Mouse (Mus musculus) heart, embryonic 16.5 days (tissue): ENCODE results near the gene Gm20605. TPM values are rescaled to one million over a fixed set of nuclear protein-coding genes. Genes with fewer than 3 reads are reported as not detected.

ENCODE experiments used
- ATAC-seq: fragments of 200-750 bp; cut with Nextera tagmentation; replicated peaks from 2 replicates; pipeline ENCODE4 v1.8.0; 2017; ENCODE audit warnings: moderate number of reproducible peaks; ENCODE audit not compliant: insufficient read depth, low FRiP score; ENCODE audit errors: extremely low read depth
- H3K27ac ChIP-seq: fragments of 300-500 bp; sonication (generic); 2 replicates; pipeline ENCODE4 v1.5.1; 2014; ENCODE audit warnings: mild to moderate bottlenecking, low read length, control low read depth, moderate library complexity
- H3K27me3 ChIP-seq: fragments of 300-500 bp; sonication (generic); 2 replicates; pipeline ENCODE4 v1.6.1; 2014; ENCODE audit warnings: low read length, mixed read lengths; ENCODE audit not compliant: control insufficient read depth, insufficient read depth
- H3K36me3 ChIP-seq: fragments of 300-500 bp; sonication (generic); 2 replicates; pipeline ENCODE4 v1.6.1; 2014; ENCODE audit not compliant: control insufficient read depth, insufficient read depth
- H3K4me1 ChIP-seq: fragments of 300-500 bp; sonication (generic); 2 replicates; pipeline ENCODE4 v1.6.1; 2014; ENCODE audit warnings: low read length, mixed read lengths; ENCODE audit not compliant: control insufficient read depth, insufficient read depth
- H3K4me2 ChIP-seq: fragments of 300-500 bp; sonication (generic); 2 replicates; pipeline ENCODE4 v1.6.1; 2014; ENCODE audit warnings: low read depth, mild to moderate bottlenecking, control low read depth, low read length
- H3K4me3 ChIP-seq: fragments of 300-500 bp; sonication (generic); 2 replicates; pipeline ENCODE4 v1.5.1; 2014; ENCODE audit warnings: mild to moderate bottlenecking, control low read depth, low read length
- H3K9ac ChIP-seq: fragments of 300-500 bp; sonication (generic); 2 replicates; pipeline ENCODE4 v1.6.1; 2014; ENCODE audit warnings: low read length, control low read depth
- H3K9me3 ChIP-seq: fragments of 300-500 bp; sonication (generic); replicated peaks from 2 replicates; pipeline ENCODE4 v1.6.1; 2016; ENCODE audit warnings: low read length; ENCODE audit not compliant: control insufficient read depth
- WGBS: fragments of 180-500 bp; shearing (Covaris S2); extraction: QIAGEN DNeasy Blood & Tissue Kit; methylation state at CpG from one replicate; pipeline ENCODE4 v1.1.7; 2014; 5-methylcytosine and 5-hydroxymethylcytosine counted together
- polyA plus RNA-seq: library from polyadenylated mRNA; unstranded; fragments of >200 nt; fragmentation: Nextera tagmentation; extraction: Ambion mirVana; gene quantifications from 2 replicates; pipeline ENCODE4 v1.2.1, GENCODE M21; 2015

Gm20605 gene
- polyA plus RNA-seq, 1 experiment from 2014 or later, result 12.5 TPM

GRCm38 (mm10) chr5:137685653-137686052 is 56.7 kb downstream of the Gm20605 start:
- H3K9ac ChIP-seq, result no peak overlapping the region
- H3K27me3 ChIP-seq, result no peaks in the 10 kb centered on the region
- H3K4me2 ChIP-seq, result no peak overlapping the region
- 92% methylated on average over 3 of the region's 3 CpGs for WGBS
- peaks cover 19% of the 10 kb centered on the region for H3K4me1 ChIP-seq
- no peak for ATAC-seq
- H3K4me3 ChIP-seq, result no peak overlapping the region
- no peaks in the 10 kb centered on the region for H3K9me3 ChIP-seq
- no peak overlapping the region for H3K27ac ChIP-seq
- no peaks in the 10 kb centered on the region for H3K36me3 ChIP-seq

GRCm38 (mm10) chr5:137686127-137686790 is 57.3 kb downstream of the Gm20605 start:
- no peak for ATAC-seq
- 69% methylated on average over 6 of the region's 6 CpGs for WGBS
- no peaks in the 10 kb centered on the region for H3K27me3 ChIP-seq
- no peak overlapping the region for H3K4me2 ChIP-seq
- H3K9ac ChIP-seq, result no peak overlapping the region
- peaks cover 20% of the 10 kb centered on the region for H3K4me1 ChIP-seq
- H3K36me3 ChIP-seq, result no peaks in the 10 kb centered on the region
- no peak overlapping the region for H3K4me3 ChIP-seq
- H3K27ac ChIP-seq, result no peak overlapping the region
- no peaks in the 10 kb centered on the region for H3K9me3 ChIP-seq

DNA sequence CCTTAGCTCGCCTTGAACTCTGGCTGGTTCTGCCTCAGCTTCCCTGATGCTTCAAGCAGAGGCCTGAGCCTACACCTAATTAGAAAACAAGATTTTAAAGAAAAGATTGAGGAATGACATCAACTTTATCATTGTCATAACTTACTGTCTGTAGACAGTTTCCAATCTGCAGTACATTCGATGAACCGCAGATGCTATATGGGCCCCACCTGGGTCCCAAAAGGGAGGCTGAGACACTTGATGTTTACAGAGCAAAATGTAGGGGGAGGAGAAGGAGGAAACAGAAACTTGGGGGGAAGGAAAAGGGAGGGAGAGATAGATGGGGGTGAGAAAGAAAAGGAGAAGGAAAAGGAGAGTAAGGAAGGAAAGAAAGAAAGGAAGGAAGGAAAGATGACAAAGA is 61.0 kb downstream of the Gm20605 start:
- H3K9ac ChIP-seq, result no peak overlapping the region
- no peak for ATAC-seq
- peaks cover 5% of the 10 kb centered on the region for H3K4me1 ChIP-seq
- no peaks in the 10 kb centered on the region for H3K36me3 ChIP-seq
- peak overlapping the region; percentile 13; the same call in 1 of the 2 replicates for H3K27ac ChIP-seq
- H3K4me2 ChIP-seq, result no peak overlapping the region
- no peak overlapping the region for H3K4me3 ChIP-seq
- WGBS, result 76% methylated on average over 3 of the region's 3 CpGs
- H3K27me3 ChIP-seq, result no peaks in the 10 kb centered on the region
- H3K9me3 ChIP-seq, result no peaks in the 10 kb centered on the region

GRCm38 (mm10) chr5:137690531-137690930 is 61.6 kb downstream of the Gm20605 start:
- Histone ChIP-seq H3K9me3 (no peaks in the 10 kb centered on the region), H3K9ac (no peak overlapping the region), H3K4me1 (peaks cover 5% of the 10 kb centered on the region), H3K36me3 (no peaks in the 10 kb centered on the region), H3K4me3 (no peak overlapping the region), H3K27ac (peak overlapping the region; percentile 13), H3K4me2 (0 out of 2 replicates have a peak overlapping the region, but pooled peaks have one; percentile 0), H3K27me3 (no peaks in the 10 kb centered on the region)
- ATAC-seq, result peak; percentile 43; the same call in 1 of the 2 replicates
- WGBS, result 25% methylated on average over 9 of the region's 9 CpGs

GRCm38 (mm10) chr5:137691881-137692280 is 62.9 kb downstream of the Gm20605 start:
- ATAC-seq, result no peak
- no peaks in the 10 kb centered on the region for H3K9me3 ChIP-seq
- 56% methylated on average over 1 of the region's 1 CpGs for WGBS

More at GRCm38 (mm10) chr5:137691881-137692280, 62.9 kb downstream of the Gm20605 start:
- no peak overlapping the region for H3K4me3 ChIP-seq
- no peaks in the 10 kb centered on the region for H3K27me3 ChIP-seq
- no peak overlapping the region for H3K9ac ChIP-seq
- H3K36me3 ChIP-seq, result no peaks in the 10 kb centered on the region
- no peak overlapping the region for H3K4me2 ChIP-seq
- no peak overlapping the region for H3K27ac ChIP-seq
- peaks cover 5% of the 10 kb centered on the region for H3K4me1 ChIP-seq

Other genes with a start within 250 kb of the Gm20605 start
- gene Zan, start 152.1 kb upstream of the Gm20605 start, polyA plus RNA-seq, result 0.02 and 0.09 TPM in 2 replicates
- 43.3 and 45.5 TPM in 2 replicates for gene Pop7, start 126.7 kb upstream of the Gm20605 start, polyA plus RNA-seq
- 8.9 and 9.7 TPM in 2 replicates for gene Gigyf1, start 110.6 kb upstream of the Gm20605 start, polyA plus RNA-seq
- gene Epo, start 95.9 kb upstream of the Gm20605 start, polyA plus RNA-seq, result not detected in 2 replicates
- 276 and 285 TPM in 2 replicates for gene Gnb2, start 95.7 kb upstream of the Gm20605 start, polyA plus RNA-seq
- gene Actl6b, start 75.7 kb upstream of the Gm20605 start, polyA plus RNA-seq, result 0.33 and 0.36 TPM in 2 replicates
- 0.26 and 0.54 TPM in 2 replicates for gene Tfr2, start 59.3 kb upstream of the Gm20605 start, polyA plus RNA-seq
- gene Mospd3, start 28.1 kb upstream of the Gm20605 start, polyA plus RNA-seq, result 21.8 and 25.0 TPM in 2 replicates
- 121 and 129 TPM in 2 replicates for gene Pcolce, start 15.4 kb upstream of the Gm20605 start, polyA plus RNA-seq
- gene Fbxo24, start 173 bp upstream of the Gm20605 start, polyA plus RNA-seq, result 0.12 and 0.39 TPM in 2 replicates
- gene Lrch4, start 54 bp upstream of the Gm20605 start, polyA plus RNA-seq, result 24.8 and 31.1 TPM in 2 replicates
- 6.2 and 6.3 TPM in 2 replicates for gene Sap25, start 12.2 kb downstream of the Gm20605 start, polyA plus RNA-seq
- gene Irs3, start 16.5 kb downstream of the Gm20605 start, polyA plus RNA-seq, result 0.20 and 0.21 TPM in 2 replicates
- gene Agfg2, start 55.6 kb downstream of the Gm20605 start, polyA plus RNA-seq, result 19.4 and 21.0 TPM in 2 replicates
- gene Nyap1, start 112.4 kb downstream of the Gm20605 start, polyA plus RNA-seq, result 1.6 and 1.9 TPM in 2 replicates
- gene Tsc22d4, start 116.6 kb downstream of the Gm20605 start, polyA plus RNA-seq, result 164 and 189 TPM in 2 replicates
- gene Ppp1r35, start 149.7 kb downstream of the Gm20605 start, polyA plus RNA-seq, result 20.5 and 22.6 TPM in 2 replicates
- gene Mepce, start 158.5 kb downstream of the Gm20605 start, polyA plus RNA-seq, result 5.6 and 5.7 TPM in 2 replicates
- 9.6 and 9.9 TPM in 2 replicates for gene Zcwpw1, start 158.6 kb downstream of the Gm20605 start, polyA plus RNA-seq
- 2.0 TPM in 2 replicates for gene Pilra, start 207.1 kb downstream of the Gm20605 start, polyA plus RNA-seq
- 0.77 and 0.89 TPM in 2 replicates for gene Pilrb1, start 228.9 kb downstream of the Gm20605 start, polyA plus RNA-seq
- gene Pilrb2, start 242.6 kb downstream of the Gm20605 start, polyA plus RNA-seq, result 1.7 and 1.8 TPM in 2 replicates